Mouse (Mus musculus) right cerebral cortex, postnatal 4 days (tissue): ENCODE data around the gene D430041D05Rik.

Source experiments
- DNase-seq: peaks from one replicate; pipeline ENCODE4 v3.0.0-alpha.2; 2022

Gene D430041D05Rik

DNA sequence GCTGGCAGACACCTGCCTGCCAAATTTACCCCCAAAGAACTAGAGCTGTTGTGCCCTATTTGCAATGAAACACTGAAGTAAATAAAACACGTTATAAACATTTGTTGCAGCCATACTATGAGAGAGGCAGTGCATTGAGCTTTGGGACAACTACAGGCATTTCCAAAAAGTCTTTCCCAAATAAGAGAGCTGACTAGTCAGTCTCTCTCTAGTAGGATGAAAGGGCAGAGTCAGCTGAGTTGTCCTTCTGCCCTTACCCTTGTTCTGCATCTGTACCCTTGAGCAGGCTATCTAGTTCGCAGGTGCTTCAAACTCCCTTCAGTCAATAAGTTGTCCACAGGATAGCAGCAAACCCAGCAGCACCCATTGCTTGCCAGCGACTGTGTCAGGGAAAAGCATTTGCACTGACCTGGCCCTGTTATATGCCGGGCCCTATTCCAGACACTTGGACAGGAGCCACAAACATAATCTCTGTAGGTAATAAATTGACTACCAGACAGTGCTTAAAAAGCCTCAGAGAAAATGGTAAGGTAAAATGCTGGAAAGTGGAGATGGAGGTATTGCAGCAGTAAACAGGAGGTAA lies at the start of gene D430041D05Rik:
Gene D430041D05Rik, minus strand, starts transcription at position 51 of the 583 bp plus-strand sequence.
- DNase-seq, result no peak

DNA sequence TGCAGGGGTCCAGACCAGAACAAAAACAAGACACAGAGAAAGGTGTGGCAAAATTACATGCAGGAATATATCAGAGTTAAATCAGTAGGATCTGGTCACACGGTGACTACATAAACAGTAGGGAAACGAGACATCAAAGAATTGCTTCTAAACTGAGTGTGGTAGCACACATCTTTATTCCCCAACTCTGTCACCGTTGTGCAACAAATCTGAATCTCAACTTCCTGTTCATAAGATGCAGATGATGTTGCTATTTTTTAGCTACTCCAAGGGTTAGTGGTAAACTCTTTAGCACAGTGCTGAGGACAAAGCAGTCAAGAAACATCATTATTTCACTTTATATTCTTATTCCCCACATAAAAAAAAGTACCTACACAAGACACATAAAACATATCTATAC lies 49.2 kb upstream of the D430041D05Rik start:
- DNase-seq, result no peak

DNA sequence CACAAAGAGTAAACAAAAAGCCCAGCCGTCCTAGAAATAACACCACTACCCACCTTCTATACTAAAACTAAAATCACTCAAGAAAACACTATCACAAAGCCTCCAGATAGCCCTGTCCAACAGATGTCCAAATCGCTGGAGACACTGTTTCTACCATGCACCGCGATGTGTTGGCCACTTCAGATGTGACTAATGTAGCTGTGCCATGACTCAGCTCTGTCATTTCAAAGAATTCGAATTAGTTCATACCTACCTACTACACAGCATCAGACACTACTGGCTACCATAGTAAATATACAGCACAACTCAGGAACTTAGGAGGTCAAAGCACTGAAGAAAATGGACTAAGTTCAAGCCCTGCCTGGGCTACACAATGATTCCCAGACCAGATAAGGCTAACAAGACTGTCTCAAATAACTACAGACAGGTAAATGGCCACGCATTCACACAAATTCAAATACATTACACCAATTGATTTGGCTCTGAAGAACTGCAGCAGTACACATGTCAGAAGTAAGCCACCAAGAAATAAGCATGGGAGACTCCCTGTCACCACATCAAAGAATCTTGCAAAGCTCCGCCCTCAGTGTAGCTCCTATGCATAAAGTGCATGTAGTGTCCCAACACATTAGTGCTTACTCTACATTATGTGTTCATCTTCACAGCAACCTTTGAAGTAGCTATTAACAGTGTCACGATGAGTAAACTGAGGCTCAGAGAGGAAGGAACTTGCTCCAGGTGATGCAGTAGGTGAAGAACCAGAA lies 47.9 kb upstream of the D430041D05Rik start:
- no peak for DNase-seq

DNA sequence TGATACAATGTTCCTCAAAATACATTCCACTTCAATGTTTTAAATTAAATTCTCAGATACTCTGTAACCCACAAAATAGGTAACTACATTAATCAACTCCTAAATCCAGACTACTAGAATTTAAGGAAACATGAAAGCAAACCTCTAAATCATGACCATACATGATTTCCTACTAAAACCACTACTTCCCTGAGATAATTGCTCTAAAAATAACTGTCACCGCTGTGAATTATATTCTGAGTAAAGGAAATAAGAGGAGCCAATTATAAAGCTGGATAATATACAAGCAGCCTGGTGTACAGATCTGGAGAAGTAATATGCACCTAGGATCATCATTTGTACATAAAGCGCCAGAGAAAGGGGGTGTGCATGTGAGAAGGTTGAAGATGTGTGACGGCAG lies 46.3 kb upstream of the D430041D05Rik start:
- DNase-seq, result no peak

DNA sequence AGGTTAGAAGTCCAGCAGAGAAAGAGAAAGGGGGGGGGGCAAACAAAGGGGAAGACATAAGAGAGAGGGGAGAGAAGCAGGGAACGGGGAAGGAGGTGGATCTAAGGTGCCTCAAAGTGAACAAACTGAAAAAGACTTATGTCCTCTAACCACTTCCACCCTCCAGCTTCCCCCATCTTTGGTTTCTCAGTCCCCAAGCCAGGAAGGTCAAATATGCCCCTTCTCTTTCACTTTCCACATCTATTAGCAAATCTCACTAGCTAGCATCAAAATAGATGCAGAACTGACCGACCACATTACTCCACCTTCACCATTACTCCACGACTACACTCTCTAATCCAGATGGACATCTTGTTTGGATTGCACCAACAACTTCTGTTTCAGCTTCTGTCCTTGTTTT lies 39.9 kb upstream of the D430041D05Rik start:
- DNase-seq, result no peak

DNA sequence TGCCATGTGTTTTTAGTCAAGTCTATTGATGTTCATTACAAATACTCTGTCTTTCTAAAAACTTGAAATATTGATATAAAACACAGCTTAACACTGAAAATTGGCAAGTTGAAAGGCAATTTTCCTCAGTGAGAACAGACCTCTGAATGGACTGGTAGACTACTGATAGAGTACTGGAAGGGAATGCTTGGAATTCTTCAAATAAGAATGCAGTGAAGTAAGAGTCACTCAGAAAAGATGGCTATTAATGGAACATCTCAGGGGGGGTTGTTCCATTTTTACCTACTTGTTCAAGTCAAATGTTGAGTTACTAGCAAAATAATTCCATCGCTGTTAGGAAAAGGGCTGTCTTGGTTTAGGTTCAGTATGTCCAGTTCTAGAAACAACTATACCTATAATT lies 38.4 kb upstream of the D430041D05Rik start:
- no peak for DNase-seq

DNA sequence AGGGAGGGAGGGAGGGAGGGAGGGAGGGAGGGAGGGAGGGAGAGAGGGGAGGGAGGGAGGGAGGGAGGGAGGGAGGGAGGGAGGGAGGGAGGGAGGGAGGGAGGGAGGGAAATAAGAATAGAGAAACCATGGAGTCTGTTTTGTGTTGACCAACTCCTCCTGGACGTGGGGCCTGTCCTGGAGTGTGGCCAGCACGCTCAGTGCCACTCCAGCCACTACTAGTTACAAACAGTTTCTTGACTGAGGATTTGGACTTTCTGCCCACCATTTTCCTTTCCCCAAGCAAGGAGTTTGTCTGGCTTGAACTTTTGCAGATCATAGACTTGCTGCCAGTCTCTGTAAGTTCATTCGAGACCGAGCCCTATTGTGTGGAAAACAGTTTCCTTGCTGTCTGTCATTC lies 37.4 kb upstream of the D430041D05Rik start:
- DNase-seq, result no peak

DNA sequence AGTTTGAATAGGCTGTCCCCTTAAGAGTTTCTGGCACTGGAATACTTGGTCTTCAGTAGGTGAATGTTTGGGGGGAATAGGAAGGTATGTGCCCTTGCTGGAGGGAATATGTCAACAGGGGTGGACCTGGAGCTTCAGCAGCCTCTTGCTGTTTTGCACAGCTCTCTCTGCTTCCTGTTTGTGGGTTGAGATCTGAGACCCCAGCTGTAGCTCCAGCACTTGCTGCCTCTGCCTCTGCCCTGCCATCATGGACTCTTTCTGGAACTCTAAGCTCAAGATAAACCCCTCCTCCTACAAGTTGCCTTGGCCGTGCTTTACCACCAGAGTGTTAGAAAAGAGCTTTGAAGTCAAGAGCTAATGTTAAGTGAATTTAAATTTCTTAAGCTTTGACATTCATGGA lies 35.2 kb upstream of the D430041D05Rik start:
- no peak for DNase-seq

DNA sequence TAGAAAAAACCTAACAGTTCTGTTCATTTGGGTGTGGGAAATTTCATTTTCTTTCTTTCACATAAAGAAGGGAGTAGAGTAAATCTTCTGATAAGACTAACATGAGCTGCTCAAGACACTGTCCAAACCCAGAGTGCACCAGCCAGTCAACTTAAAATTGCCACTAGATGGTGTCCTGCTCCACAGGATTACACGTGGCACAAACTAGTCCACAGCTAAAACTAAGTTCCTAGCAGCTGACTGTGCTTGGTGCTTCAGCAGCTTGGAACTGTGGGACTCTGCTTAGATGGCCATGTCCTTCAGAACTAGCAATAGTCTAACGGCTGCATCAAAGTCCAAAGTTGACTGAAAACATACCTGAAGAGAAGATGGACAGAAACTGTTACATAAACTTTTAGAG lies 34.0 kb upstream of the D430041D05Rik start:
- DNase-seq, result peak; percentile 30

DNA sequence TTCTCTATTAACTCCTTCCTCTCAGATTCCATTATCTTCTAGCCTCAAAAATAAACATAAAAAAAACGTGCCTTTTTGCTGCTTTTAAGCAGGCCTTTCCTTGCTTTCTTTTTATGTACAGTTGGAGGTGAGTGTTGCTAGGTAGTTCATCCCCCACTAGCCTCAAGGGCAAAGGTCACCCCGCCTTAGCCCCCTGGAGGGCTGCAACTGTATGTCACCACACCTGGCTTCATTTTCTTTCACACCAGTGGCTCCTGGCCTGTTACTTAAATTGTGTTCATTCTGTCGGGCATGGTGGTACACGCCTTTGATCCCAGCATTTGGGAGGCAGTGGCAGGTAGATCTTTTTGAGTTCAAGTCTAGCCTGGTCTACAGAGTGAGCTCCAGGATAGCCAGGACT lies 31.5 kb upstream of the D430041D05Rik start:
- no peak for DNase-seq

DNA sequence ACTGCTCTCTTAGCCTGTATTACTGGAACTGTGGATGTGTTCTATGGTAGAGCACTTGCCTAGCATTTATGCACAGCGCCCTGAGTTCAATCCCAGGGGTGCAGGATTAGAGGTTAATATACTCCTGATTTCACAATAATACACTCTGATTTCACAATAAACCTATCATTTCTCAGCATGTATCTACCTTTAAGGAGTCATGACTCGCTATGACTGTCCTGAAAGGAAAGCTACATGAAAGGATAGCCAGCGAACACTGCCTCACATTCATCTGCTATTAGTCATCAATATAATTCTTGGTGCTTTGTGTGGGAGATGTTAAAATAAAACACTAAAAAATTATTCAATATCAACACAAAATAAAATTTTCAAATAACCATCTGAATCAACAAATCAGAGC lies 25.4 kb upstream of the D430041D05Rik start:
- no peak for DNase-seq

DNA sequence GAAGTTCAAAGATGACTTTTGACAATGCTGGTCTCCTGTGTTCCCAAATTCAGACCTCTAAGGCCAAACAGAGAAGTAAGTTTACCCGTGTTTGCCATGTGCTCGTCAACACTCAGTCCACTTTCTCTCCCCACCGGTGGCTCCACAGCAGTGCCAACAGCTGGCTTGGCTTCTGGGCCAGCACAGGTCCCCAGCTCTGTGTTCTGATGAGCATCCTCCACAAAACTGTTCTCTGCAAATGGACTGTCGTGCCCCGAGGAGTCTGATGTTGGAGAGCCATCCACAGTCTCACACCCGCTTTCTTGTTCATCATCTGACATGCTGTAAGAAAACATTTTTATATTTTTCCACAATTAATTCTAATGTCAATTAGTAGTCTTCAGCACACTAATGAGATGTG lies 20.3 kb upstream of the D430041D05Rik start:
- no peak for DNase-seq

DNA sequence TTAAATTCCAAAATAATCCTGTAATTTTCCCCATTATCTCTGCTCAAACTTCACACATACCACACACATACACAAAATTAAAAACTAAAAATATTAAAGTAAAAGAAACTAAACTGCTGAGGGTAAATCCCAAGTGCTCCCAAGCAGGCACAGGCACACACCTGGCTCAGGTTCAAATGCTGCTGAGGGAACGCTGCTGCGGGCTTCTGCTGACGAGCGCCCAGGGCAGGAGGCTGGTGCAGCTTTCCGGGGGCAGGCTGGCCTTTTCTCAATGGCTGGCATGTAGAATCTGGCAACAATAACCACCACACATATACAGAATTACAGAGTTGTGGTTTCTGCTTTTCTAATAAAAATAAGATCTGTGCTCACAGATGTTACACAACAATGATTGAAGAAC lies 19.8 kb upstream of the D430041D05Rik start:
- DNase-seq, result no peak

DNA sequence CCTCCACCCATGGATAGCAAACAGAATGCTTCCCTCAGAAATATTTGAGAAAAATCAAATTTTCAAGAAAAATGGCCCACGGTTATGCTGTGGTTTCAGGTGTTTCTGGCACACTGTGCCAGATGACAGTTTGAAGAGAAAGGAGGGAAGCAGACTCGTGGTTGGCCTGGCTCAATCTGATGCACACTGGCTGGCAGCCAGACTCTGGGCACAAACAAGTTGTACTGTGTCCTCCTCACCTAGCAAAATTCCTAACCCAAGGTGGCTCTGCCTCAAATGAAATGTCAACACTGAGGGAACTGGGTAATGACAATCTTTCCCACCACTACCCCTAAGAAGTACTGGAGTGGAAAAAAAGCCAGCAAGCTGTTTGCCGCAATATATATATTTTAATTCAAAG lies 15.3 kb upstream of the D430041D05Rik start:
- DNase-seq, result no peak

DNA sequence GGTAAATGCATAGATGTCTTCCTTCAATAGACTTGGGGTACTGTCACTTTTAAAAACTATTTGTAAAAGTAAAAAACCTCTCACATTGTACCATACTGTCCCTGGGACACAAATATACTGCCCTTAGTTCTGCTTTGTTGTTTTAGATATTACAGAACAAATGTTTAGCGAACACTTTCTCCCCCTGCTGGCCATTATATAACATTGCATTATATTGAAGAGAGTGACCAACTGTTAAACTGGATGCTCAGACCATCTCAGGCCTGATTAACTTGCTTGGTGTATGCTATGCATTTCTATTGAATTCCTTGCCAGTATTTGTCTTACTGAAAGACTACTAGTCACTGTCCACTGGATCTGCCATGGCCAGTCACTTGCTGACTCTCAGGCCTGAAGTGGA lies 11.4 kb upstream of the D430041D05Rik start:
- DNase-seq, result no peak

DNA sequence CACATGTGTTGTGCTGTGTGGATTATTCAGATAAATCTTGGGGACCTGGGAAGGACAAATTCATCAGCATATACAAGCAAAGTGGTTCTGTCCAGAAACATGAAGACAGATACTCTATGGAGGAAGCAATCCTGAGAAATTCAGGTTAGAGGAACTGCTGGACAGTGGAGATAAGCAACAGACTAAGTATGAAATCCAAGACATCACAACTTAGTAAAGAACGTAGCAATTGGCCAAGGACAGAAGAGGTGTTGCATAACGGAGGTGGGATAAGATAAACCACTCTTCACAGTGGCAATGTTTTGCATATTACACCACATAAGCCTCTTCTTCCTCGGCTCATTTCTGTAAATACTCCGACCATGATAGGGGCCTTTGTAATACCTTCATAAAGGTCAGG lies 10.0 kb upstream of the D430041D05Rik start:
- no peak for DNase-seq

DNA sequence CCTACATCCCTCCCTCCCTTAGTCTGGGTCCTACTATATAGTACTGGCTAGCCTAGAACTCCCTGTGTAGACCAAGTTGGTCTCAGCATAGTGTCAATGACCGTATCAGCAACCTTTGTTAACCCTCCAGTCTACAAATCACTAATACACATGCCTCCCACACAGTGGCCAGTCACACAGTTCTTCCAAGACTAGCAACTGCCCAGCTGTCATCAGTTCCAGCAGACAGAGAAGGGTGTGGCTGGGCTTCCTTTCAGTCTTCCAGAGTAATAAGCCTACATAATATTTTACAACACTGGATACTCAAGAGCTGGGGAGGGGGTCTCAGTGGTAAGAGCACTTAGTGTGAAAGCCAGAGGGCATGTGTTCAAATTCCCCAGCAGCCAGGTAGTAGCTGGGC lies 9.2 kb upstream of the D430041D05Rik start:
- no peak for DNase-seq

DNA sequence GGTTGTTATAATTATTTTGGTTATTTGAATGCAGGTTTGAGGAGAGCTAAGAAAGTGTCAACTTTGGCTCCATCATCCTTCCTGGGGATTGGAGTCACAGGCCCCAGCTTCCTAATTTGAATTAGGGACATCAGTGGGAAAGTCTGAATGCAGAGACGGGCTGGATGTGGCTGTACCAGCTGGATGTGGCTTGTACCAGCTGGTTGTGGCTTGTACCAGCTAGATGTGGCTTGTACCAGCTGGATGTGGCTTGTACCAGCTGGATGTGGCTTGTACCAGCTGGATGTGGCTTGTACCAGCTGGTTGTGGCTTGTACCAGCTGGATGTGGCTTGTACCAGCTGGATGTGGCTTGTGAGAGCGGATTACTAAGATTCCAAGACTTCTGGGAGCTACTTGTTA lies 8.6 kb upstream of the D430041D05Rik start:
- no peak for DNase-seq

DNA sequence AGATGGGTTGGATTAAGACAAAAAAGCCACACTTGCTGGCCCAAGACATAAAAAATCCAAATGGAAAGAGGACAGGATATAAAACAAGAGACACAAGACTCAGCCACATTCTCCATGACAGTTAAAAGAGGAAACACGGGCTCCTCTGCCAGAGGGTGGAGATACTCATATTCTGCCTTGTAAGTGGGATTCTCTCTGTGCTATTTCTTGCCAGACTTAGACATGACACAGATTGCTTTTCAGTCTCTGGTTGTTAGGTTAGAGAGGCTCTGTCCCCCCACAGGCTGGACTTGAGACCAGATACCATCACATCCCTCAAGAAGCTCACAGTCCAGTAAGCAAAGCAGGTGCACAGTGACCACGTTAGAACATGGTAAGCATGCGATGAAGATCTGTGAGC lies 2.2 kb upstream of the D430041D05Rik start:
- DNase-seq, result no peak

DNA sequence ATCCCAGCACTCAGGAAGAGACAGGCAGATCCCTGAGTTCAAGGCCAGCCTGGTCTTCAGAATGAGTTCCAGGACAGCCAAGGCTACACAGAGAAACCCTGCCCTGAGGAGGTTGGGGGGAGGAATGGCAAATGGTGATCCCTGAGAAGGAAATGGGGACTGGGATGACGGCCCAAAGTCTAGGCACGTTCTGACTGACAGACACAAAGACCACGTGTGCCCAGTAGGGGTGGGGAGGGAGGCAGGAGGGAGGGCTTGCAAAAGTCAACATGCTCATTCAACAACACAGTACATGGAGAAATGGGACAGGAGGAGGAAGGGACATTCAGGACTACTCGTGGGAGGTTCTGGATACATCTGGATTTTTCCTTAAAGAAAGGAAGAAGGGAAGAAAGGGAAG lies 1.7 kb upstream of the D430041D05Rik start:
- no peak for DNase-seq

DNA sequence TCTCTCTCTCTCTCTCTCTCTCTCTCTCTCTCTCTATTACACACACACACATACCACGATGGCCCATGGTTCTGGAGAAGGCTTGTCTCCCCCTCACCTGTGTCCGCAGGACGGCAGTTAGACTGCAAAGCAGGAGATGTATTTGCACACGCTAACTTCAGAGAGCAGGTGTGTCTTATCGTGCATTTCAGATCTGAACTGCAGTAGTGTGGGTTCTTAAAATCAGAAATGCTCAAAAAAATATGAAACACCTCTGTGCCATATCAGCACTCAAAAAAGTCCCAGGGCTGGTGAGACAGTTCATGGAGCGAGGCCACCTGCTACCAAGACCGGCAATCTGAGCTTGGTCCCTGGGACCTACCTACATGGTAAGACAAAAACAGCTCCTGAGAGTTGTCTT lies 993 bp upstream of the D430041D05Rik start:
- DNase-seq, result no peak

DNA sequence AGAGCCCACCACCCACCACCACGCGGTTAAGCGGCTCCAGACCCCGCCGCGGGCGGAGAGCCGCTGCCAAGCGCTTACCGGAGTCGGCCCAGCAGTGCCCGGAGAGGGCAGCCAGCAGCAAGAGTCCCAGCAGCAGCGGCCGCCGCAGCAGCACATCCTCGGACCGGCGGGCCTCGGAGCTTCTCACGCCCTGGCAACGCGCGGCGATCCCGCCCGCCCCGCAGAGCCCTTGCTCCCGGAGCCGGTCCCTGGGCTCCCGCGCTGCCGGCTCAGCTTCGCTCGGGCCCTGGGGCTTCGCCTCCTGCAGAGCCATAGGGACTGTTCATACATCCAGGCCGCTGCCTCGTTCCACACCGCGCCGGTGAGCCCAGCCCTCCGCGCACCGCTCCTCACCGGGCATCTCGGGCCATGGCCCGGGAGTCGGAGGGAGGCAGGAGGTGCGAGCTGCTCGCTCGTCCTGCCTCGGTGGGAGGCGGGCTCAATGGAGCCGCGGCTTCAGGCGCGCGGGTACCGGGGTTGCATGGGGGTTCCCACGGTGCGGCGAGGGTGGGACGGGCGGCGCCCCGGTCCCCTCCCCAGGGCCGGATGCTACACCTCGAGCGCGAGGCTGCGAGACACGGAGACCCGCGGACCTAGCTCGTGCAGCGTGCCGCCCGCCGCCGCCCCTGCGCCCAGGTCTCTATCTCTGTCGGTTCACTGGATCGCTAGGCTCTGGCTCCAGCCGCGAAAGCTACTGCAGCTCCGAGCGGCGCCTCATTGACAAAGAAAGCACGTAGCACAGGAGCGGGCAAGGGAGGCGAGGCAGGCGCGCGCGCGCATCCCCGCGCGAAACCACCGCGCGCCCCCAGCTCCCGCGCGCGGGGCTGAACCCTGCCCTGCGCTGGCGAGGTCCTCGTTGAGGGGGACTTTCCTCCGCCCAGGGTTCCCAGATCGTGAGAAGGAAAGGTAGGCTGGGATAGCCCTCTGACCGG lies 677 bp downstream of the D430041D05Rik start:
- DNase-seq, result peak; percentile 72

DNA sequence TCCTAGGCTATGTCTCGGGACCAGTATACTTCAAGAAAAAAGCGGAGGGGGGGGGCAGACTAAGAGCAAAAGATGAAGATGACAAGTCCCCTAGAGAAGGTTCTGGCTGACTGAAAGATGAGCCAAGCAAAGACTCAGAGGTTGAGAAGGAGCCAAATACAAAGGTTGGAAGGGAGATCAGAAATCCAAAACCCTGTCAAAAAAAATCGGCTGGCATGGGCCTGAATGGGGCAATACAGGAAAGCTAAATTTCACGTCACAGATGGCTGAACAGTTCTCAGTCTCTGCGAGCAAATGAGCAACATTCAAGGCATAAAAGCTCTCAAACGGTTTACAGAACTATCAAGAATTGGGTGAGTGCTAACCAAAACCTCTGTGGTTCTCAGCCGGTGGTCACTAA lies 2.5 kb downstream of the D430041D05Rik start:
- DNase-seq, result no peak

DNA sequence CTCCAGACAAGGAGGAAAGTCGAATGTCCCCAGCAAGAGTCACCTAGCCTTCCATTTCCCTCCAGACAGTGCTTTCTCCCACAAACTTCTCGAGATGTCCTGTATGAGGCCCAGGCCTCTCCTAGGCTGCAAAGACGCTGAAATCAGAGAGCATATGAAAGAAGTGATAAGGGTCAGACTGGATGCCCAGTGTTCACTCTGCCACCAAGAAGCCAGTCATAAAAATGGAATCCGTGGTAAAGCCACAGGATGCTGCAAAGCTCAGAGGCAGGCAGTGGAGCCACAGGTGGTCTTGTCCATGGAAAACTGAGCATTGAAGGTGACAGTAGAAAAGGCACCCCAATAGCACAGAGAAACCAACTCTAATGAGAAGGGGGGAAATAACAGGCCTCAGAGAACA lies 2.9 kb downstream of the D430041D05Rik start:
- no peak for DNase-seq
